Mouse (Mus musculus): ENCODE measurements around the gene Ufd1. TPM values are rescaled to one million over a fixed set of nuclear protein-coding genes. Genes with fewer than 3 reads are reported as not detected.

Ufd1 gene
- total and polyA plus RNA-seq, 3 experiments: 41.9 to 67.8 TPM; not detected in 1

- no peaks in the 10 kb centered on the region for H3K27me3 ChIP-seq (ENCODE audit: control insufficient read depth in 1 of 2, insufficient read depth in 2 of 2, low read length in 2 of 2)
- no peak for TF ChIP-seq ZMIZ1 (IDR thresholded peaks at IDR 0.05; ENCODE audit: low read depth, low read length)
- TF ChIP-seq MXI1 (IDR thresholded peaks at IDR 0.05; ENCODE audit: low read depth, low read length): no peak
- no peak for TF ChIP-seq POLR2A (IDR thresholded peaks at IDR 0.05; ENCODE audit: control insufficient read depth in 1 of 2, insufficient read depth in 1 of 2, low read depth in 1 of 2, low read length in 2 of 2, poor library complexity in 1 of 2)
- TF ChIP-seq JUND (IDR thresholded peaks at IDR 0.05; ENCODE audit: low read depth, low read length): no peak
- TF ChIP-seq NRF1 (IDR thresholded peaks at IDR 0.05; ENCODE audit: insufficient read depth, low read depth, low read length, poor library complexity, severe bottlenecking): no peak
- TF ChIP-seq CTCF (IDR thresholded peaks at IDR 0.05 in 2 of 3, conservative IDR thresholded peaks at IDR 0.05 in 1 of 3; ENCODE audit: control insufficient read depth in 1 of 3, insufficient read depth in 1 of 3, low read depth in 2 of 3, low read length in 3 of 3, poor library complexity in 1 of 3, severe bottlenecking in 1 of 3): no peak
- no peak for TF ChIP-seq POLR2AphosphoS5 (IDR thresholded peaks at IDR 0.05; ENCODE audit: borderline replicate concordance, low read depth, low read length)
- TF ChIP-seq TAL1 (IDR thresholded peaks at IDR 0.05; ENCODE audit: low read length): peak; percentile 52
- TF ChIP-seq RAD21 (IDR thresholded peaks at IDR 0.05; ENCODE audit: low read depth, low read length): no peak
- no peak for TF ChIP-seq MYC (IDR thresholded peaks at IDR 0.05; ENCODE audit: low read depth, low read length)
- TF ChIP-seq UBTF (IDR thresholded peaks at IDR 0.05; ENCODE audit: borderline replicate concordance, insufficient read depth, low read depth, low read length): no peak
- no peak for TF ChIP-seq RCOR1 (IDR thresholded peaks at IDR 0.05; ENCODE audit: low read depth, low read length)
- TF ChIP-seq SIN3A (IDR thresholded peaks at IDR 0.05; ENCODE audit: low read length): no peak
- peak; percentile 45; the same call in 1 of the 2 replicates for TF ChIP-seq TCF12 (IDR thresholded peaks at IDR 0.05; ENCODE audit: low read depth, low read length)
- no peak for TF ChIP-seq MYB (IDR thresholded peaks at IDR 0.05; ENCODE audit: low read depth, low read length)
- no peak for TF ChIP-seq HCFC1 (IDR thresholded peaks at IDR 0.05; ENCODE audit: low read depth, low read length)
- no peak for TF ChIP-seq POLR2AphosphoS2 (IDR thresholded peaks at IDR 0.05; ENCODE audit: low read length)
- TF ChIP-seq NELFE (IDR thresholded peaks at IDR 0.05; ENCODE audit: low read depth, low read length): no peak
- TF ChIP-seq EP300 (IDR thresholded peaks at IDR 0.05; ENCODE audit: low read depth in 1 of 2, low read length in 2 of 2): peak; percentile 38 to 53
- peak; percentile 42; the same call in 1 of the 2 replicates for TF ChIP-seq GATA1 (IDR thresholded peaks at IDR 0.05; ENCODE audit: low read depth, low read length)
- no peak for TF ChIP-seq MAX (IDR thresholded peaks at IDR 0.05; ENCODE audit: low read length)
- TF ChIP-seq KAT2A (conservative IDR thresholded peaks at IDR 0.05; ENCODE audit: low read depth, low read length): no peak
- no peak for TF ChIP-seq ZC3H11A (IDR thresholded peaks at IDR 0.05; ENCODE audit: low read depth, low read length)
- TF ChIP-seq TBP (IDR thresholded peaks at IDR 0.05; ENCODE audit: low read depth, low read length): no peak
- no peaks in the 10 kb centered on the region for H3K9me3 ChIP-seq (replicated peaks; ENCODE audit: insufficient read depth, low read length)
- no peaks in the 10 kb centered on the region for H3K79me2 ChIP-seq (ENCODE audit: control insufficient read depth, insufficient read depth, low read length, poor library complexity)
- DNase-seq (ENCODE audit: low read depth, low spot score): peak; percentile 22
- H3K9ac ChIP-seq (ENCODE audit: control insufficient read depth, low read depth, low read length, poor library complexity, severe bottlenecking): no peak overlapping the region
- no peak overlapping the region for H3K4me3 ChIP-seq (ENCODE audit: control insufficient read depth in 1 of 2, insufficient read depth in 1 of 2, low read depth in 2 of 2, low read length in 2 of 2)
- no peak overlapping the region for H3K27ac ChIP-seq (ENCODE audit: control insufficient read depth, low read depth, low read length)
- H3K4me1 ChIP-seq (ENCODE audit: control insufficient read depth in 1 of 2, insufficient read depth in 2 of 2, low read length in 2 of 2): peaks cover 0 to 9% of the 10 kb centered on the region in 2 experiments; a peak in 2 of 4 replicates
- H3K36me3 ChIP-seq (ENCODE audit: control insufficient read depth in 1 of 2, insufficient read depth in 2 of 2, low read length in 2 of 2): peaks cover 4 to 10% of the 10 kb centered on the region in 2 experiments
These were observed 26.1 kb upstream of the Ufd1 start for GRCm38 (mm10) chr16:18785485-18785884.

Data from MEL (cell line).